Mouse (Mus musculus) heart, postnatal 25 days (tissue): ENCODE measurements around the gene Mrpl51. TPM values are rescaled to one million over a fixed set of nuclear protein-coding genes. Genes with fewer than 3 reads are reported as not detected.
A peak's percentile ranks its signal among the peaks of the same experiment; 100 is the strongest.

ENCODE experiments used
- DNase-seq: peaks from one replicate; pipeline ENCODE4 v3.0.0; 2022; ENCODE audit warnings: low spot score
- intact Hi-C: fragments of 180-260 bp; cut with DNase I; formaldehyde crosslinking; loops from one replicate; pipeline ENCODE4 v1.15.1; 2025
- total RNA-seq, 2 experiments: library from RNA; stranded (reverse); gene quantifications; 2 replicates each; pipeline ENCODE4 v1.2.3; 2021

Mrpl51 gene
- total RNA-seq, 2 experiments from 2014 or later = 308 to 324 TPM

- intact Hi-C loops = no loop called here
- no peak for DNase-seq
Observed at GRCm38 (mm10) chr6:125179601-125180000, 12.0 kb upstream of the Mrpl51 start.

- intact Hi-C loops = no loop called here
Observed at GRCm38 (mm10) chr6:125182133-125182532, 9.5 kb upstream of the Mrpl51 start.

DNA sequence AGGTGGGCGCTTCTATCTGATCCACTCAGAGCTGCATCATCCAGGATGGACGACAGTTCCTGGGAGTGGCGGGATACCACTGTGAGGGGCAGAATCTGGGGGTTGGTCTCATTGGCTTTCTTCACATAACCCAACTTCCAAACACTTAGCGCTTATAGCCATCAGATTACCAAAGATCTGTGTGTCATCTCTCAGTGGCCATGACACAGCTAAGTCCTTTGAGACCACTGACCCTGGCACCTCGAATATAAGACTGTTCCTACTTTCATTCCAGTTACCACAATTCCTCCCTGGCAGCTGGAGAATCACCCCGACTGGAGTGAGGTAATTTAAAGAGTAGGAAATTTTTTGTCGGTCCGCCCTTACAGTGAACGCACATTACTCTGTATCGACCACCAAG is 5.4 kb upstream of the Mrpl51 start:
- intact Hi-C loops = no loop called here
- no peak for DNase-seq

More at GRCm38 (mm10) chr6:125182133-125182532, 9.5 kb upstream of the Mrpl51 start:
- no peak for DNase-seq

- no peak for DNase-seq
- intact Hi-C loops = loop anchor here (2.0 kb wide), 1 partner anchor 26 kb away; no protein-coding TSS in a partner anchor
Observed at GRCm38 (mm10) chr6:125190816-125191215, 785 bp upstream of the Mrpl51 start.

- DNase-seq = peak; percentile 79
- intact Hi-C loops = loop anchor here (2.0 kb wide), 1 partner anchor 23 kb away; the partner anchor contains the start of gene Vamp1
Observed at GRCm38 (mm10) chr6:125192016-125192714, 564 bp downstream of the Mrpl51 start.

- intact Hi-C loops = loop anchor here (2.0 kb wide), 1 partner anchor 22 kb away; the partner anchor contains the start of gene Vamp1
- DNase-seq = no peak
Observed at GRCm38 (mm10) chr6:125192841-125193240, 1.2 kb downstream of the Mrpl51 start.

- intact Hi-C loops = loop anchor here (2.0 kb wide), 1 partner anchor 21 kb away; the partner anchor contains the start of gene Vamp1
Observed at GRCm38 (mm10) chr6:125193390-125193789, 1.8 kb downstream of the Mrpl51 start.

GRCm38 (mm10) chr6:125195541-125196075 is 4.0 kb downstream of the Mrpl51 start:
- intact Hi-C loops = no loop called here
- DNase-seq = no peak

More at GRCm38 (mm10) chr6:125193390-125193789, 1.8 kb downstream of the Mrpl51 start:
- DNase-seq = no peak

GRCm38 (mm10) chr6:125196301-125196700 is 4.7 kb downstream of the Mrpl51 start:
- no peak for DNase-seq

GRCm38 (mm10) chr6:125197166-125197565 is 5.6 kb downstream of the Mrpl51 start:
- DNase-seq = no peak

More at GRCm38 (mm10) chr6:125196301-125196700, 4.7 kb downstream of the Mrpl51 start:
- intact Hi-C loops = no loop called here

DNA sequence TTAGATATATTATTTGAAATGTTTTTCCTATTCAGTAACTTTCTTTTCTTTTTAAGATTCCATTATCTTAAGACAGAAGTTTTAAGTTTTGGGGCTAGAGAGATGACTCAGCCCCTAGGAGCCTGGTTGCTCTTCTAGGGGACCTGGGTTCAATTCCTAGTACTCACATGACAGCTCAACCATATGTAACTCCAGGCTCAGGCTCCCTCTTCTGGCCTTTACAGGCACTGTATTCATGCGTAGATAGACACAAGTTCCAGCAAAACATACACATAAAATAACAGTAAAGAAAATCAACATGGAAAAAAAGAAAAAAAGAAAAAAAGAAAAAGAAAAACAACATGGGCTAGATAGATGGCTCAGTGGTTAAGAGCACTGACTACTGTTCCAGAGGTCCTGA is 18.8 kb downstream of the Mrpl51 start:
- no peak for DNase-seq
- intact Hi-C loops = loop anchor here (5.0 kb wide), 1 partner anchor 48 kb away; no protein-coding TSS in a partner anchor

More at GRCm38 (mm10) chr6:125197166-125197565, 5.6 kb downstream of the Mrpl51 start:
- intact Hi-C loops = no loop called here

DNA sequence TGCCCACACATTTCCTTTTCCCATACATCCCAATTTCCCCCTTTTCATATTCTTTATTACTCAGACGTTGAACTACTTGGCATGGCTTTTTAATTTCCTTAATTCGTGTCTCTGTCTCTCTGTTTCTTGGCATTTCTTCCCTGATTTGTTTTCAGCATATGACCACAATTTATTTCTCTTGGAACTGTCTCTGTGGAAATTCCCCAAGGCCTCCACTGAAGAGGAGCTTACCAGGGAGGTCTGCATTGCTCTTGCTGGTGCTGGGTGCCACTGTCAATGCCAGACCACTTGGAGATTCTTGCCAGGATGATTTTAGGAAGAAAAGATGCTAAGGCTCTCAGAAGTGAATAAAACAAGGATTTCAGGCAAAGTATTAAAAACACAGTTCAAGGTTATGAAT is 21.0 kb downstream of the Mrpl51 start:
- intact Hi-C loops = loop anchor here (5.0 kb wide), 1 partner anchor 50 kb away; no protein-coding TSS in a partner anchor
- DNase-seq = no peak

DNA sequence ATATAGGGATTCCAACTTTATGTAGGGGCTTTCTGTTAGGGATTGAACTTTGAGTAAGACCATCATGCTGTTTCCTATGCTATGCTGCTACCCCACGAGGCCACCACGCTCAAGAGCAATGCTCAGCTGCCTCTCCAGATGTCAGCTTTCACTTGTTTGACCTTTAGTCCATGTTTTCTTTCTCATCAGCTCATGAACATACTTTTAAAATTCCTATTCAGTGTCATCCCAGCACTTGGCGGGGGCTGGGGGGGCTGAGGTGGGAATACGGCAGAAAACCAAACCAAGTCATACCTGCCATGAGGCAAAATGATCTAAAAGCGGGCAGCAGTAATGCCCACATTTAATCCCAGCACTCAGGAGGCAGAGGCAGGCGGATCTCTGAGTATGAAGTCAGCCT is 21.5 kb downstream of the Mrpl51 start:
- intact Hi-C loops = loop anchor here (5.0 kb wide), 1 partner anchor 51 kb away; no protein-coding TSS in a partner anchor
- DNase-seq = no peak

- no peak for DNase-seq
- intact Hi-C loops = loop anchor here (2.0 to 5.0 kb wide), 2 partner anchors 21 to 51 kb away; no protein-coding TSS in a partner anchor
Observed at GRCm38 (mm10) chr6:125213715-125214114, 22.1 kb downstream of the Mrpl51 start.

DNA sequence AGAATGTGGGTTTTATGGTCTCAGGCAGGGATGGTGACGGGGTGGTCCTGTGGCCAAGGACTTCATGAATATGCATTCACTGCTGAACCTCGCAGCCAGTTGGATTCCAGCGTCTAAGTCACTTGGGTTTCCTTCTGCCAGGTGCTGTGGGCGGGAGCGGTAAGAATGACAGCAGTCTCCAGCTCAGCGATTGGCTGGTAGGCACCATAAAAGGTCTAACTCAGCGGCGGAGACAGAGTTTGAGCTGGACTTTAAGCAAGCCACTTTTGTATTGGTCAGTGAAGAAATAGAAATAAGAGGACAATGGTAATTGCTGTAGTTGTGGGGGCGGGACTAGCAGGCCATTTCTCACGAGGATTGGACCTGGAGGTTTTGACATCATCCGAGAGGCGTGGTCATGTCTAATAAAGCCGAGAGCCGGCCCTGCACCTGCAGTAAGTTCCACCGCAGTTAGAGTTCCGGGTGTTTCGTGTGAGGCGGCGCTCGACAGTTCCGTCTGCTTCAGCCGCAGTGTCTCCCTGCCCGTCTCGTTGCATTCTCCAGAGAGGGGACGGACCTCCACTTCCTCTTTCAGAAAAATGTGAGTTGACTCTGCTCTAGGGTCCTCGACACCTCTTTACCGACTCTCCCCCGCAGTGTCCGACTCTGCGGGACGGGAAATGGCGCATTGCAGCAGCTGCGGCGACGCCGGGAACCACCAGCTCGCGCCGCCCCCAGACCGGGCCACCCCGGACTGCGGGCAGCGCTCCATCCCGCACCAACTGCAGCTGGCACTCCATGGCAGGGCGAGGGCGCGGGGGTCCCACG is 23.8 kb downstream of the Mrpl51 start, which contains the start of gene Vamp1:
Vamp1 (plus strand) TSS at position 404 of the 807 bp plus-strand sequence.
- peak; percentile 92 for DNase-seq
- intact Hi-C loops = loop anchor here (2.0 to 5.0 kb wide), 2 partner anchors 23 to 152 kb away; no protein-coding TSS in a partner anchor

- DNase-seq = no peak
Observed at GRCm38 (mm10) chr6:125216898-125217297, 25.3 kb downstream of the Mrpl51 start.

DNA sequence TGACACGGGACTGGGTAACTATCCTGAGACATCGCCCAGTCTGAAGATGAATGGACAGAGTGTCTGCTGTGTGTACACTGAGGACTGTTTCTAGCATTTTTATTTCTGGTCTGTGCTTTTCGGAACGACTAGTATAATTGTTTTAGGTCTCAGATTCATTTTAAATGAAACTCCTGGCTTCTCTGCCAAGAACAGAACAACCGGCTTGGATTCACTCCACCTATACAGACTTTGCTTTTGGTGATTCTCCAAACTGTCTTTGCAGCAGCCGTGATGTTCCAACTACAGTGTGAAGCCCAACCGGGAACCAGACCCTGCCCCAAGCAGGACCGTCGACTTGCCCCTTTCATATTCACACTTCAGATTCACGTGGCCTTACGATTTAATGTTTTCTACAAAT is 26.3 kb downstream of the Mrpl51 start:
- intact Hi-C loops = loop anchor here (5.0 kb wide), 1 partner anchor 149 kb away; no protein-coding TSS in a partner anchor
- DNase-seq = no peak

More at GRCm38 (mm10) chr6:125216898-125217297, 25.3 kb downstream of the Mrpl51 start:
- intact Hi-C loops = loop anchor here (5.0 kb wide), 1 partner anchor 150 kb away; no protein-coding TSS in a partner anchor

DNA sequence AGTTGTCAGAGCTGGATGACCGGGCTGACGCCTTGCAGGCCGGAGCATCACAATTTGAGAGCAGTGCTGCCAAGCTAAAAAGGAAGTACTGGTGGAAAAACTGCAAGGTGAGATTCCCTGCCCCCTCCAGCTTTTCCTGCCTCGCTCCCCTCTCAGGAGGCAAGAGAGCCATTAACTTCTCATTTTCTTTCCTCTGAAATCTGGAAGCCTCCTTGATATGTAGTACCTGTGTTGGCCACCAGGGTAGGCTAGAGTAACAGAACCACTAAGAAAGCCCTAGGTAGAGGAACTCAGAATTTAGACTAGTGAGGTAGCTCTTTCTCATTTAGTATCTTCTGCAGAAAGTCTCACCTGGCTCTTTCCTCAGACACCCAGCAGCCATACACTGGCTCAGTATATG is 27.4 kb downstream of the Mrpl51 start:
- DNase-seq = no peak
- intact Hi-C loops = loop anchor here (1.0 to 5.0 kb wide), 2 partner anchors 51 to 148 kb away; no protein-coding TSS in a partner anchor

GRCm38 (mm10) chr6:125221115-125221745 is 29.6 kb downstream of the Mrpl51 start:
- no peak for DNase-seq
- intact Hi-C loops = no loop called here
